Mouse (Mus musculus) kidney, postnatal 4 days (tissue): ENCODE data around the gene Abcc1.
A peak's percentile ranks its signal among the peaks of the same experiment; 100 is the strongest.

Source experiments
- DNase-seq, 2 experiments: peaks; one replicate each; pipeline ENCODE4 v3.0.0; 2021; ENCODE audit warnings: mixed read lengths in 2 of 2

Gene Abcc1

DNA sequence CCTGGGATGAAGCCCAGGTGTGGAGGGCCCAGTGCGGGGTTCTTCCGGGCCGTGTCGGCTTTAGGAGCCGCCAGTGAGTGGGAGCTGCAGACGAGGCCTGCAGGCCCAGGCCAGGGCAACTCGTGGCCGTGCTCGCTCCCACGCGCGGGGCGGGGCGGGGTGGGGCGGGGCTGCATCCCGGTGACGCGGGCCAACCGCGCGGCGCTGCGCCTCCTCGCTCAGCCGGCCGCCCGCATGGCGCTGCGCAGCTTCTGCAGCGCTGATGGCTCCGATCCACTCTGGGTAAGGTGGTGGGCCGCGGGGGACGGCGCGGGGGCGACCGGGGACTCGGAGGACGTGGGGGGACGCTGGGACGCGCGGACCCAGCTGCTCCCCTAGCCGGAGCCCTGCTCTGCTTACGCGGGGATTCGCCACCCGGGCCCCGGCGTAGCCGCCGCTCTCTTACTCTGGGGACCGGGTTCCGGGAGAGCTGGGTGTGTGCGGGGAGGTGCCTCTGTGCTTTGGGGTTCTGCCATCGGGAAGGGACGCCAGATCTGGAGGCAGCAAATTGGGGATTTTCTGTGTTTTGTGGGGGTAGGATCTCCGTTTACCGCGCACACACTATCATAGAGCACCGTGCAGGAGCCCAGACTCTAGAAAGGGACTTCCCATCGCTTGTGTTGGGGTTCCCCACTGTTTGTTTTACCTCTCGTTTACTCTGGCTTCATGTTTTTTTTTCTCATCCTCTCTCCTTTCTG lies at the start of gene Abcc1:
TSS of gene Abcc1 (plus strand) at position 197 of the 737 bp plus-strand sequence.
- DNase-seq: peak; percentile 84 to 90

GRCm38 (mm10) chr16:14312914-14313313 lies 48.4 kb upstream of the Abcc1 start:
- no peak for DNase-seq

- peak; percentile 98 to 99 for DNase-seq
These were observed 44.2 kb upstream of the Abcc1 start, which contains the start of gene Fopnl for GRCm38 (mm10) chr16:14316884-14317876. TSS of gene Fopnl (minus strand) at chr16:14317405.

GRCm38 (mm10) chr16:14319681-14320080 lies 41.7 kb upstream of the Abcc1 start:
- DNase-seq: no peak

- DNase-seq: no peak
These were observed 40.9 kb upstream of the Abcc1 start for GRCm38 (mm10) chr16:14320494-14320893.

DNA sequence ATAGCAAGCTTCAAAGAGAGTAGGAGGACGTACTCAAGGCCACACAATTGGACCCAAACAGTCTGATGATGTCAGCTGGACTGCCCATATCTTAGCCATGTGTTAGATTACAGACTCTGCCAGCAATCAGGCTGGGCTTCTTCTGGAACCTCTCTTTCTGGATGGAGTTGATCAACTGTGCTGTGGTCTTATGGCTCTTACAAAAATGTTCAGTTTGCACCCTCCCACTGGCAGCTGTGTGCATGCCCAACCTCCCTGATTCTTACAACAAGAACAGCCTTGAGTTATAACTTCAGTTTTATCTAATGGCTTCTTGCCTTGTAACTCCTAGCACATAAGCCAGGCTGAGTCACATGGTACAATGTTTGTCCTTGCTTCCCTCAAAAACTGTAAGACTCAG lies 33.2 kb upstream of the Abcc1 start:
- DNase-seq: no peak

DNA sequence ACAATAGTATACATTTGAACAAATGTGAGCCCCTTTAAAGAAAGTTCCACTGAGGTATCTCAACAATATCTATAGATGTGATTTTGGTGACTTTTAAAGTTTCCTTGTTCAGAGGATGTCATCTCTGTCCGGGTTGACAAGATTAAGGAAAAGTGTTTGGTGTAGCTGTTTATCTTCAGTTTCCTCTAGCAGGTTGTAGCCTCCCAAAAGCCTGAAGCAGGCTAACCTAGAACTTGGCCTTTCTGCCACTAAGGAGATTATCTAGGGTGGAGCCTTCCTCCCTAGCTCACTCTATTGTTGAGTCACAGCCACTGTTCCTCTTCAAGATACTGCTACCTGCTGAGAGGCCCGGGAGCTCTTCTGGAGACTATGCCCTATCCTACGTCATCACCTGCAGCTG lies 16.4 kb upstream of the Abcc1 start:
- DNase-seq: no peak

DNA sequence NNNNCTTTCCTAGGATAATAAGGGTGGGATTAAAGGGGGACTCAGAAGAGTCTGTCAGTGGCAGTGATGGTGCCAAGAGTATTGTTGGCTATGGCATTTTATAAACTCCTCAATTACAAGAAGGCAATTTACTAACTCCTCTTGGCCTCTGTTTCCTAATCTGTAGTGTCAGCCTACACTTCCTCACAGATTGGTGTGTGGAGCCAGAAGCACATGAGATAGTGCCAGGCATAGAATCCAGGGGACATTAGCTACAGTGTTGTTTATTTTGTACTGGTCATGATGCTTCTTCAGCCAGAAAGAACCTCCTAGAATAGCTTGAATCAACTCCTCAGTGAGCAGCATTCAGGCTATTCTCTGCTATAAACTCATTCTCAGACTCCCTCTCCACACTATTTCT lies 9.8 kb upstream of the Abcc1 start:
- DNase-seq: no peak

GRCm38 (mm10) chr16:14352234-14352633 lies 9.1 kb upstream of the Abcc1 start:
- DNase-seq: no peak

DNA sequence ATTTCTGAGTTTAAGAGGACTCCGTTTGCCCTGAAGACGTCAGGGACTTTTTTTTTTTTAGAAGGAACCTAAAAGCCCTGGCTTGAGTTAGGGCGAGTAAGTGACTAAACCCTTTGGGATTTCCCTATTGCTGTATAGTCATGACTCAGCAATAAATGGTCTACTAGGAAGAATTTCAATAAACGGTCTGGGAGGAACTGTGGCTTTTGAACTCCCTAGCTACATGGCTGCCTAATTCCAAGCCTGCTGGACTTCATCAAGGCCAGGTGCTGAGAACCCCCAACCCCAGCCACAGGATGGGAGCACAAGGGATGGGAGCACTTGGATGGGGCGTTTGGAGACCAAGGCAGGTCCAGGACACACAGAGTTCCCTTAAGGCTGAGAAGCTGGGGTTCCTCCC lies 8.7 kb upstream of the Abcc1 start:
- no peak for DNase-seq

DNA sequence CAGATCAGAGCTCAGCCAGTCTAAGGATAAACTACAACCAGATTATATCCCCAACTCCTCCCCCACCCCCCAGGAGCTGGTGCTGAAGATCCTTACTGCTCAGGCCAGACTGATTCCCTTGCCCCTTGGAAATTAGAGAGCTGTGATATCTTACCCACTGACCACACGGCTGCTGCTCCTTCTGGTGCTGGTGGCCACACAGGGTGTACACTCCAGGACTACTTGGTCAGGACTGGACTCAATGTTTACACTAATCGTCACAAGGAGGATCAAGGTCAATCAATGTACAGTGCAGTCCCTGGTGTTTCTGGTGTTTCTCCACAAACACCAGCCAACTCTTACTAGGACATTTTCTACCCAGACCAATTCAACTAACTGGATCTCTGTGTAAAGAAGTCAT lies 3.5 kb upstream of the Abcc1 start:
- DNase-seq: no peak

DNA sequence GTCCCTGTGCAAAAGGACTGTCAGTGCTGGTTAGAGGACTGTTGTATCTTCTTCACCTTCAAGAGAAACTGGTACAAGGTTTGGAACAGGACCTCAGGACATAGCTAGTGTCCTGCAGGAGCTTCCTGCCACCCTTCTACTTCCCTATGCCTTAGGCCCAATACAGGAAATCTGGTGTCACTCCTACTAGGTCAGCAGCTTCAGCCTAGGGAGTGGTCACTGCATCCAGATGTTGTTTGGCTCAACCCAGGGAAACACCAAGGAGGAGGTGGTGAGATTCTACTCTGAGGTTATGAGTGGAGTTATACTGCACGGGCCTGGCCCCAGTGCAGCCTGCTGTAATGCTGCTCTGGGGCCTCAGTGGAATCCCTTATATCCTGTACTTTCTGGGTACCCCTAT lies 2.8 kb upstream of the Abcc1 start:
- no peak for DNase-seq

GRCm38 (mm10) chr16:14360931-14361330 lies 427 bp upstream of the Abcc1 start:
- peak; percentile 31 to 53 for DNase-seq

- DNase-seq: peak; percentile 7 to 29
These were observed 902 bp downstream of the Abcc1 start for GRCm38 (mm10) chr16:14362099-14362820.

- no peak for DNase-seq
These were observed 2.1 kb downstream of the Abcc1 start for GRCm38 (mm10) chr16:14363496-14363895.

DNA sequence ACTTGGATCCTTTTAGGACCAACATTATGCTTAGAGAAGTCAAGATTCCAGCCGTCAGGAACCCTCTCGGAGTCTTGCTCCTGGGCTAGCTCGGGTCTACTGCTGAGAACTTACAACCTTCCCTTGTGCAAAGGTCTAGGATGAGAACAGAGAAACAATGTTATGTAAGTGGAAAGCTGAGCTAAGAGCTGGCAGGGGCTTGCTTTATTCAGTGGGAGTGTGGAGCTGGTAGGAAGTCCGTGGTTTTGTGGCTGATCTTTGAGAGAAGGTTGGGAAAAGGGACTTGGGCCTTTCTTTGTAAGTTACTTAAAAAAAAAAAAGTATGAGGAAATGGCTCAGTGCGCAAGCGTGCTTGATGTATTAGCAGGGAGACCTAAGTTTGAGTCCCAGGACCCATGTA lies 2.7 kb downstream of the Abcc1 start:
- no peak for DNase-seq

DNA sequence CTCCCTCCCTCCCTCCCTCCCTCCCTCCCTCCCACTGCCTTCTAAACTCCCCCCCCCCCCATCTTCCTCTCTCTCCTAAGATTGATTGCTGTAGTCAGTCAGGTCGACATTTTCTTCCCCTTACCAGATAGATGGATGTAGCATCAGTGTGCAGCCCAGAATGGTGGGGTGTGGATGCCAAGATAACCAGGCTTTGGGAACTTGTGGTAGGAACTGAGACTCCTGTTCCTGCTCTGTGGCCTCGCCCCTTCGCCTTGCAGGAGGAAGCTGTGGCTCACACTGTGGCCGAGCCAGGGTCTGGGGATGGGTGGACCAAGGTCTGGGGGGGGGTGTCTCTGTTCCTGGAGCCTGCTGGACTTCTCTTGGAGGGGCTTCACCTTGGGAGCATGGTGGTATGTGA lies 4.1 kb downstream of the Abcc1 start:
- DNase-seq: no peak

DNA sequence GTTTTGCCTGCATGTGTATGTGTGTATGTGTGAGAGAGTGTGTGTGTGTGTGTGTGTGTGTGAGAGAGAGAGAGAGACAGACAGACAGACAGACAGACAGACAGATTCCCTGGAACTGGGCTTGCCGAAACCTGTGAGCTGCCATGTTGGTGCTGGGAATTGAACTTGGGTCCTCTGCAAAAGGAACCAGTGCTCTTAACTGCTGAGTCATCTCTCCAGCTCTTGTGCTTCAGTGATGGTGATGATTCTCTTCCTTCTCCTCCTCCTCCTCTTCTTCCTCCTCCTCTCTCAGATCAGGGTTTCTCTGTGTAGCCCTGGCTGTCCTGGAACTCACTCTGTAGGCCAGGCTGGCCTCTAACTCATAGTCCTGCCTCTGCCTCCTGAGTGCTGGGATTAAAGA lies 4.7 kb downstream of the Abcc1 start:
- DNase-seq: no peak

DNA sequence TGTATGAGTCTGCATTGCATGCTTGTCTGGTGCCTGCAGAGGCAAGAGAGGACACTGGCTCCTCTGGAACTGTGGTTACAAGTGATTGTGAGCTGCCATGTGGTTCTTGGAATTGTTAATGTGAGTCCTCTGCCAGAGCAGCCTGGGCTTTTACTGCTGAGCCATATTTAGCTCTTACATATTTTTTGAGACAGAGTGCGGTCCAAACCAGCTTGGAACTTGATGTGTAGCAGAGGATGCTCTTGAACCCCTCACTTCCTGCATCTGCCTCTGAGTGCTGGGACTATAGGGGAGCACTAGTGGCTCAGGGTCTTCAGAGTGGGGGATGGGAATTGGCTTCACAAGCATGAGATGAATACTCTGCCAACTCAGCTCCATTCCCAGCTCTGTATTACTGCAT lies 10.0 kb downstream of the Abcc1 start:
- no peak for DNase-seq

GRCm38 (mm10) chr16:14372382-14372781 lies 11.0 kb downstream of the Abcc1 start:
- no peak for DNase-seq

DNA sequence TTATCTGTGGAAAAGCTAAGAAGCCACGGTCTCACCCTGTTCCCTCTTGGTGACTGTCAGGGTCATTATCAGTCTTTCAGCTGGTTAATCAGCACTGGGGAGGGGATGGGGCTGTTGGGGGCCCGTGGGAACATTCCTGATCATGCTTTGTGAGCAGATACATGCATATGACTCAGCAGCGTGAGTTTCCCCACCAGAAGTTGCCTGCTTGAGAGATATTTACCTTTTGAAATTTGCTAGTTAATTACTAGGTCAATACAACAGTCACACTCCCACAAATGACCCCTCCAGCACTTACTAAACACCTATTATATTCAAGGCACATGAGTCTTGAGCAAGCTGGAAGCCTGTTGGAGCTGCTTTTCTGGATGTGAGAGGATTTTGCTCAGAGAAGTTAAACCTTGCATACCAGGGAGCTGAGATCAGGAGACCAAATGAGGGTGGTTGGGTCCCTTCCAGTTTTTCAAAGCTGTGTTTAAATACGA lies 11.5 kb downstream of the Abcc1 start:
- peak; percentile 6 to 17 for DNase-seq

DNA sequence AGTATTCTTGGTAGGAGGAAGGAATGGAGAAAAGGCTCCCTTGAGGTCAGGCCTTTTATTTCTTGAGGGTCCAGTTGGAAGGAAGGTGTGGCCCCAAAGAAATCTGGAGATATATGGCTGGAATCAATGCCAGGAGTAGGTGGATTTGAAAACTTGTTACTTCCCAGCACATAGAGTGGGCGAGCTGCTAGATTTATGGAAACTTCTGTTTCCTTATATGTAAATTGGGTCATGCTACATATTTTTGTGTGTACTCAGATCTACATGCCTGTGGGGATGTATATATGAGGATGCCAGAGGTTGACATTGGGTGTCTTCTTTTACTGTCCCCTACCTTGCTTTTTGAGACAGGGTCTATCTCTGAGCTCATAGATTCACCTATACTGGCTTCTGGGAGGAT lies 14.6 kb downstream of the Abcc1 start:
- no peak for DNase-seq

DNA sequence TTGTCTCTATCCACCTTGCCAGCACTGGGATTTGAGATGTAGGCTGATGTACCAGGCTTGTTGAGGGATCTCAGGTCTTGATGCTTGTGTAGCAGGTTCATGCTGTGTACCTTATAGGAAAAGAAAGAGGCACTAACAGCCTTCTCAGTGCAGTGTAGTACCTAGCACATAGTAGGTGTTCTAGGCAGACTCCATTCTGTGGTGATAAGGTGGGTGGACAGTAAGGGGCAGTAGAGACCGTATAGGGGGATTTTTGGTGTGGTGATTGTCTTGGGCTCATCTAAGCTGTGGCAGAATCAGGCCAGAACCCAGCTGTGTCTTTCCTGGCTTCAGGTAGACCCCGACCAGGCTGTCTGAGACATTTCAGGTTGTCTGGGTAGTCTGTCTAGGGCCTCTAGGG lies 15.0 kb downstream of the Abcc1 start:
- DNase-seq: no peak
